Mouse (Mus musculus) mature B cell (primary cell): ENCODE measurements around the gene 1700057G04Rik.

Source experiments
- in situ Hi-C: fragments of 300-500 bp; cut with MboI; formaldehyde crosslinking; loops from 2 replicates; pipeline ENCODE4 v1.14.3; 2019

Gene 1700057G04Rik

GRCm38 (mm10) chr9:92309077-92309476 is at the start of gene 1700057G04Rik:
Gene 1700057G04Rik (plus strand): TSS chr9:92309377.
- in situ Hi-C loops: no loop called here

- in situ Hi-C loops: no loop called here
Observed at GRCm38 (mm10) chr9:92260481-92261159, 48.6 kb upstream of the 1700057G04Rik start.

GRCm38 (mm10) chr9:92265719-92266118 is 43.5 kb upstream of the 1700057G04Rik start:
- in situ Hi-C loops: no loop called here

- in situ Hi-C loops: no loop called here
Observed at GRCm38 (mm10) chr9:92266558-92267171, 42.5 kb upstream of the 1700057G04Rik start.

- in situ Hi-C loops: no loop called here
Observed at GRCm38 (mm10) chr9:92267732-92268131, 41.4 kb upstream of the 1700057G04Rik start.

GRCm38 (mm10) chr9:92269829-92270404 is 39.3 kb upstream of the 1700057G04Rik start:
- in situ Hi-C loops: no loop called here

- in situ Hi-C loops: no loop called here
Observed at GRCm38 (mm10) chr9:92270927-92271326, 38.2 kb upstream of the 1700057G04Rik start.

GRCm38 (mm10) chr9:92272650-92273049 is 36.5 kb upstream of the 1700057G04Rik start:
- in situ Hi-C loops: no loop called here

GRCm38 (mm10) chr9:92273271-92273670 is 35.9 kb upstream of the 1700057G04Rik start:
- in situ Hi-C loops: no loop called here

- in situ Hi-C loops: no loop called here
Observed at GRCm38 (mm10) chr9:92273956-92274762, 35.0 kb upstream of the 1700057G04Rik start.

GRCm38 (mm10) chr9:92275486-92276207 is 33.5 kb upstream of the 1700057G04Rik start, which contains the start of gene Plscr2:
Gene Plscr2 (plus strand): TSS chr9:92275602.
- in situ Hi-C loops: no loop called here

GRCm38 (mm10) chr9:92276360-92276759 is 32.8 kb upstream of the 1700057G04Rik start:
- in situ Hi-C loops: no loop called here

- in situ Hi-C loops: no loop called here
Observed at GRCm38 (mm10) chr9:92280048-92280447, 29.1 kb upstream of the 1700057G04Rik start.

GRCm38 (mm10) chr9:92282563-92283171 is 26.5 kb upstream of the 1700057G04Rik start:
- in situ Hi-C loops: no loop called here

GRCm38 (mm10) chr9:92289675-92290074 is 19.5 kb upstream of the 1700057G04Rik start:
- in situ Hi-C loops: no loop called here

- in situ Hi-C loops: no loop called here
Observed at GRCm38 (mm10) chr9:92292169-92292568, 17.0 kb upstream of the 1700057G04Rik start.

- in situ Hi-C loops: no loop called here
Observed at GRCm38 (mm10) chr9:92292922-92293321, 16.3 kb upstream of the 1700057G04Rik start.

- in situ Hi-C loops: no loop called here
Observed at GRCm38 (mm10) chr9:92293560-92294548, 15.3 kb upstream of the 1700057G04Rik start.

GRCm38 (mm10) chr9:92298288-92298687 is 10.9 kb upstream of the 1700057G04Rik start:
- in situ Hi-C loops: no loop called here

GRCm38 (mm10) chr9:92301213-92301612 is 8.0 kb upstream of the 1700057G04Rik start:
- in situ Hi-C loops: no loop called here
